Mouse (Mus musculus): Measurements from ENCODE around the gene Gpc4. TPM values are rescaled to one million over a fixed set of nuclear protein-coding genes. Genes with fewer than 3 reads are reported as not detected.

Gpc4 gene
- polyA plus RNA-seq (2015; fragmentation: Nextera tagmentation; extraction: Ambion mirVana), result 46.2 and 46.5 TPM in 2 replicates

GRCm38 (mm10) chrX:52164738-52165554 is at the start of gene Gpc4:
TSS of gene Gpc4 (minus strand) at chrX:52165252.
- Histone ChIP-seq H3K9me3 (replicated peaks) (no peaks in the 10 kb centered on the region), H3K36me3 (no peaks in the 10 kb centered on the region), H3K27me3 (no peaks in the 10 kb centered on the region; the same call in 1 of the 2 replicates), H3K4me1 (replicated peaks) (no peaks in the 10 kb centered on the region), H3K9ac (peak within 1 kb of the TSS; percentile 80), H3K27ac (peak within 1 kb of the TSS; percentile 82), H3K4me2 (peak within 1 kb of the TSS; percentile 76), H3K4me3 (peak within 1 kb of the TSS; percentile 67)
- ATAC-seq (replicated peaks; ENCODE audit: insufficient number of reproducible peaks, insufficient read depth, low FRiP score, low read depth), result peak; percentile 91
- 22% methylated on average over 39 of the region's 76 CpGs for WGBS

DNA sequence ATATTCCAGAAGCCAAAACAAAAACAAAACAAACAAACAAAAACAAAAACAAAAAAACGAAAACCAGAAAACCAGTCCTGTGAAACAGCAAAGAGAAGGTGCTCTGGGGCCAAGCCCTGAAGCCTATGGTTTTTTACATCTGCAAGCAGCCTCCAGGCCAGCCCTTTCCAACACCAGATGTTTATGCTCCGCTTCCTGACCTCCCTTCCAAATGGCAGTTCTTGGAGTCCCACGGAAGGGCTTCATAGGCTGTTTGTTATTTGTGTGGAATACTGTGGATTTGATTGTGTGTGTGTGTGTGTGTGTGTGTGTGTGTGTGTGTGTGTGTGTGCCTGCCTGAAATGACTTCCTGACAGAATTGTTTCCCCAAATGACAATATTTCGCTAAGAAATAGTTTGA is 47.8 kb upstream of the Gpc4 start:
- peaks cover 6% of the 10 kb centered on the region for H3K4me1 ChIP-seq (replicated peaks)
- no peak overlapping the region for H3K9ac ChIP-seq
- H3K27ac ChIP-seq, result no peak overlapping the region
- 56% methylated on average over 4 of the region's 4 CpGs for WGBS
- H3K4me3 ChIP-seq, result no peak overlapping the region
- no peaks in the 10 kb centered on the region for H3K9me3 ChIP-seq (replicated peaks)
- H3K4me2 ChIP-seq, result no peak overlapping the region
- no peaks in the 10 kb centered on the region for H3K27me3 ChIP-seq
- H3K36me3 ChIP-seq, result no peaks in the 10 kb centered on the region
- ATAC-seq (replicated peaks; ENCODE audit: insufficient number of reproducible peaks, insufficient read depth, low FRiP score, low read depth), result no peak

DNA sequence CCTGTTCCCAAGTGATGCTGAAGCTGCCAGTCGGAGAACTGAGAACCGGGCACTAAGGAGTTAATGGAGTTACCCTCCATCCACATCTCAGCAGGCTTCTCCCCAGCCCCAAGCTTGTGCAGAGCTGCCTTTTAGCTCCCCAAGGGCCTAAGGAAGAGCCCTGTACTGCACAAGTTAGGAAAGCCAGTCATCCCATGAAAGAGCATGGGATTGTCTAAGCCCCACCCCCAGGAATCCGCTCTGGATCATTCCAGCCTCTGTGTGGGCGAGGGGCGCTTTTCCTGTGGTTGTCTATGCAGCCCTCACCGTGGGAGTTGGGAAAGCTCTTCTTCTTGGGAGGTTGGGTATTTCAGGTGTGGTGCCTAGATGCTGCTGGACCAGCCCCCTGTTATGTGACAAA is 34.8 kb upstream of the Gpc4 start:
- WGBS, result 26% methylated on average over 6 of the region's 6 CpGs
- H3K36me3 ChIP-seq, result no peaks in the 10 kb centered on the region
- no peak overlapping the region for H3K9ac ChIP-seq
- H3K27me3 ChIP-seq, result no peaks in the 10 kb centered on the region
- H3K9me3 ChIP-seq (replicated peaks), result no peaks in the 10 kb centered on the region
- no peak overlapping the region for H3K4me2 ChIP-seq
- no peak overlapping the region for H3K27ac ChIP-seq
- no peak overlapping the region for H3K4me3 ChIP-seq
- H3K4me1 ChIP-seq (replicated peaks), result no peaks in the 10 kb centered on the region
- 0 out of 2 replicates have a peak, but pooled peaks have one; percentile 47 for ATAC-seq (replicated peaks; ENCODE audit: insufficient number of reproducible peaks, insufficient read depth, low FRiP score, low read depth)

DNA sequence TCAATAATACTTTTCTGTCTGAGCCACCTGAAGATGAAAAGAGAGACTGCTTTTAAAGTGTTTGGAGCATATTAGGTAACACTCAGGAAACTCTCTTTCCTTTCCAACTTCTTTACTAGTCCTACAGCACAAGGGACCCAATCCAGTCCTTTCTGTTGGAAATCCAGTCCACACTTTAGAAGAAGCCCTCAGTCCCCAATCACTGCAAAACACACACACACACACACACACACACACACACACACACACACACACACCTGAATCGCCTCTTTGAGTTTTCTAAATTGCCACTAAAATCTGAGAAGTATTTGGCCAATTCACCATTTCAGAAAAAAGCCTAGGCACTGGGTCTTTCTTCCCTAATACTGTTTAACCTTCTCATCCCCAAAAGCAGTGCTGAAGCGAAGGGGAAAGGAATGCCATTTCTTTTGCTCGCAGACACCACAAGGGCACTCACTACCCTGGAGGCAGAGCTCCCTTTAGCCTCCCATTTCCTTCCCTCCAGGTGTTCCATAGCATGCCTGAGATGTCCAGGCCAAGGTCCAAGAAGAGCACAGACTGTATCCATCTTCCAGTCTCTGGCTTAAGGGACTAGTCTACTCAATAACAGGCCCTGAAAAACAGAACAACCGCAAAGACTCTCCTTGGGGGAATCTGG is 28.4 kb upstream of the Gpc4 start:
- H3K4me2 ChIP-seq, result no peak overlapping the region; the same call in 1 of the 2 replicates
- ATAC-seq (replicated peaks; ENCODE audit: insufficient number of reproducible peaks, insufficient read depth, low FRiP score, low read depth), result no peak

GRCm38 (mm10) chrX:52189094-52189493 is 24.0 kb upstream of the Gpc4 start:
- H3K4me3 ChIP-seq, result no peak overlapping the region
- WGBS, result 27% methylated on average over 4 of the region's 4 CpGs
- H3K9ac ChIP-seq, result no peak overlapping the region
- H3K9me3 ChIP-seq (replicated peaks), result no peaks in the 10 kb centered on the region
- H3K27me3 ChIP-seq, result no peaks in the 10 kb centered on the region
- no peaks in the 10 kb centered on the region for H3K36me3 ChIP-seq
- H3K4me2 ChIP-seq, result no peak overlapping the region
- ATAC-seq (replicated peaks; ENCODE audit: insufficient number of reproducible peaks, insufficient read depth, low FRiP score, low read depth), result no peak
- no peak overlapping the region for H3K27ac ChIP-seq
- H3K4me1 ChIP-seq (replicated peaks), result no peaks in the 10 kb centered on the region

More for the DNA sequence above, 28.4 kb upstream of the Gpc4 start:
- H3K9me3 ChIP-seq (replicated peaks), result no peaks in the 10 kb centered on the region
- H3K27me3 ChIP-seq, result no peaks in the 10 kb centered on the region
- no peak overlapping the region for H3K4me3 ChIP-seq
- WGBS, result 32% methylated on average over 4 of the region's 4 CpGs
- H3K9ac ChIP-seq, result no peak overlapping the region
- H3K36me3 ChIP-seq, result no peaks in the 10 kb centered on the region
- H3K27ac ChIP-seq, result no peak overlapping the region
- H3K4me1 ChIP-seq (replicated peaks), result no peaks in the 10 kb centered on the region

DNA sequence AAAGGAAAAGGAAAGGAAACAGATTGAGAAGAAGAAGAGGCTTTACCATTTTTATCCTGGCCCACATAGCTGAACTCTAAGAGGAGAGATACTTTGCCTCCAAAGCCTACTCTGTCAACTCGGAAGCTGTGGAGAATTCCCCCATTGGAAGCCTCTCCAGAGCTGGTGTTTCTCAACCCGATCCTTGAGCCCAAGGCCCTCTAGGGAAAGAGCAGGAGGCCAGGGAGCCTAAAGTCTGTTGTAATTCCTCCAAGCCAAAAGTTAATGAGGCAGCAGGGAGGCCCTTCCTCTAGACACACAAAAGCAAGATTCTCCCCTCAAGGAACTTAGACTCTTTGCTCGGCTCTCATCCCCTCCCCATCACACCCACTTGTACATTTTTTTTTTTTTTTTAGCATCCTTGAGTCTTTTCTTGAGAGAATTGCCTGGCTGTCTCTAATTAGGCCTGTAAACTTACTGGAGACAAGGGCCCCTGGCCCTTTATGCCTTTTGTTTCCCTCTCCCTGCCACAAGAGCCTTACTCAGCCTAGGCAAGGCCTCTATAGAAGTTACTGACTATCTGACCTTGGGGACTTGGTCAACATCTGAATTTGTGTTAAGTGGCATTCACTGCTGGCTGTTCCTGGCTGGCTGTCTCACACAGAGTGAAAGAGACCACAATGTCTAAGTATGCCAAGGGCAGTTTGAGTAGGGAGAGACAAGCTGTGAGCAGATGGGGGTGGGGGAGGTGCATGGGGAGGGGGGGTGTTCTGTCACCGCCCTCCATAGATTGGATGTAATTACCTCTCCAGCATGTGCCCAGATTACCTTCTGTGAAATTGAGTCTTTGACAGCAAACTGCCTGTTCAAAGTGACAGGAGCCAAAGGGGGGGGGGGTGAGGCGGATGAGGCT is 18.7 kb upstream of the Gpc4 start:
- ATAC-seq (replicated peaks; ENCODE audit: insufficient number of reproducible peaks, insufficient read depth, low FRiP score, low read depth), result no peak

DNA sequence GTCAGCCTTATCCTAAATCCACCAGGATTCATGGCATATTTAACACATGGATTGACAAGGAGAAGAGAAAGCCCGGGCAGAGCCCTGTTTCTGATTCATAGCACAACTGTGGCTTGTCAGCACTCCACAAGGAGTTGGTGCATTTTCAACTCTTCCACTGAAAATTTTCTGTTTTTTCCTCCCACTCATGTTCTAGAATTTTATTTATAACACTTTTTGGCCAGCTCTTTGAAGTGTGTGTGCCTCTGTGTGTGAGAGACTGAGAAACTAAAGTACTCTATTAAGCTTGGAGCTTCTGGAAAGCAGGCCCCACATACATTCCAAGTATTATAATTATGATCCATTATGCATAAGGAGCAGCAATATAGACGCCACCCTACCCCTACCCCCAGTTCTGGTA is 16.3 kb upstream of the Gpc4 start:
- Histone ChIP-seq H3K4me1 (replicated peaks) (no peaks in the 10 kb centered on the region; the same call in 1 of the 2 replicates), H3K4me3 (no peak overlapping the region), H3K36me3 (no peaks in the 10 kb centered on the region), H3K27ac (no peak overlapping the region), H3K4me2 (no peak overlapping the region), H3K9ac (no peak overlapping the region), H3K9me3 (replicated peaks) (no peaks in the 10 kb centered on the region), H3K27me3 (no peaks in the 10 kb centered on the region)
- ATAC-seq (replicated peaks; ENCODE audit: insufficient number of reproducible peaks, insufficient read depth, low FRiP score, low read depth), result no peak
- WGBS, result 56% methylated on average over 2 of the region's 2 CpGs

More for the DNA sequence above, 18.7 kb upstream of the Gpc4 start:
- no peaks in the 10 kb centered on the region for H3K36me3 ChIP-seq
- H3K4me1 ChIP-seq (replicated peaks), result no peaks in the 10 kb centered on the region; the same call in 1 of the 2 replicates
- WGBS, result 68% methylated on average over 5 of the region's 5 CpGs
- no peak overlapping the region for H3K4me2 ChIP-seq
- no peaks in the 10 kb centered on the region for H3K9me3 ChIP-seq (replicated peaks)
- H3K27me3 ChIP-seq, result no peaks in the 10 kb centered on the region
- no peak overlapping the region for H3K9ac ChIP-seq
- H3K27ac ChIP-seq, result no peak overlapping the region
- no peak overlapping the region for H3K4me3 ChIP-seq

DNA sequence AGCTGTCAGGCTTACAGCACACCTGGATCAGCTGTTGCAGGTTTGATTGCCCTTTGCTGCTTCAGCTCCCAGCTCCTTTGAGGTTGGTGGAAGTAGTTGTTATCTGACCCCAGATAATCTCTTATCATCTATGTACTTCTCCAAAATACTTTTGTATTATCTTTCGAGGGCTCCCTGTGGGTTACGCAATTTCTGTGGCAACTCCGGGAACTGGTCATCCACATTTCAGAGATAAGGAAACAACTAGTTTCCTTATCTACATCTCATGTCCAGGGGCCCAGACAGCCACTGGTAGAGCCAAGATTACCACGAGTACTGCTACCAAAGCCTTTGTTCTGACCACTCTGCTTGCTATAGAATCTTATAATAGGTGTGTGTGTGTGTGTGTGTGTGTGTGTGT is 12.0 kb upstream of the Gpc4 start:
- H3K36me3 ChIP-seq, result no peaks in the 10 kb centered on the region
- H3K27ac ChIP-seq, result no peak overlapping the region
- ATAC-seq (replicated peaks; ENCODE audit: insufficient number of reproducible peaks, insufficient read depth, low FRiP score, low read depth), result no peak
- H3K27me3 ChIP-seq, result no peaks in the 10 kb centered on the region
- H3K4me1 ChIP-seq (replicated peaks), result no peaks in the 10 kb centered on the region
- H3K4me3 ChIP-seq, result no peak overlapping the region
- no peaks in the 10 kb centered on the region for H3K9me3 ChIP-seq (replicated peaks)
- no peak overlapping the region for H3K9ac ChIP-seq
- H3K4me2 ChIP-seq, result no peak overlapping the region
- WGBS, result 14% methylated on average over 4 of the region's 4 CpGs

DNA sequence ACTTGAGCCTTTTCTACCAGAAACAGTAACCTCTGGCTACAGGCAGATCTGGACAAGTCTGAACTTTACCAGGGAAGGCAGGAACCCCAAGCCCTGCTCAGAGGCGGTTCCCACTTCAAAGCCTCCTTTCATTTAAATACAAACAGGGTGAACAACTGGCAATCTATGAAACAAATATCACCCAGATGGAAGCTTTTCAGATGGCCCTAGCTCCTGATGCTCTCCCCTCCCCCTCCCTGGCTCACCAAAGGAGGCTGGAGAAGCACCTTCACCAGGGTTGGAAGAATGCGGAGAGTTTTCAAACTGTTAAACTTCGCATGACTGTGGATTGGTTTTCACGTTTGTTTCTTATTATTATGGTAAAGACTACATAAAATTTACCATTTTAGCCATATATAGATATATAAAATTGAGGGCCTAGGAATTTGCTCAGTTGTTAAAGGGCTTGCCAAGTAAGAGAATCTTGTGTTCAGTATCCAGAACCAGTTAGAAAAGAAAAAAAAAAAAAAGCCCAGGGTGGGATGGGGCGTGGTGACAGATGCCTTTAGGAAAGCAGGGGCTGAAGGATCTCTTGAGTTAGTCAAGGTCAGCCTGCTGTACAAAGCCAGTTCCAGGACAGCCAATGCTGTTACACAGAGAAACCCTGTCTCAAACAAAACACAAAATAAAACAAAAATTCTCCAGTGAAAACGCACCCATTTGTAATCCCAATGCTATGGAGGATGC is 2.6 kb upstream of the Gpc4 start:
- Histone ChIP-seq H3K27ac (no peak overlapping the region), H3K9me3 (replicated peaks) (no peaks in the 10 kb centered on the region), H3K36me3 (no peaks in the 10 kb centered on the region), H3K27me3 (no peaks in the 10 kb centered on the region; the same call in 1 of the 2 replicates), H3K4me3 (no peak overlapping the region), H3K4me1 (replicated peaks) (no peaks in the 10 kb centered on the region), H3K4me2 (no peak overlapping the region), H3K9ac (no peak overlapping the region)
- WGBS, result 52% methylated on average over 6 of the region's 6 CpGs
- no peak for ATAC-seq (replicated peaks; ENCODE audit: insufficient number of reproducible peaks, insufficient read depth, low FRiP score, low read depth)

GRCm38 (mm10) chrX:52165555-52165938 is 495 bp upstream of the Gpc4 start:
- Histone ChIP-seq H3K4me1 (replicated peaks) (no peaks in the 10 kb centered on the region), H3K4me3 (peak overlapping the region; percentile 67), H3K4me2 (peak overlapping the region; percentile 76), H3K27me3 (no peaks in the 10 kb centered on the region; the same call in 1 of the 2 replicates), H3K9me3 (replicated peaks) (no peaks in the 10 kb centered on the region), H3K36me3 (no peaks in the 10 kb centered on the region), H3K27ac (no peak overlapping the region), H3K9ac (no peak overlapping the region)
- 42% methylated on average over 5 of the region's 7 CpGs for WGBS
- peak; percentile 19; the same call in 1 of the 2 replicates for ATAC-seq (replicated peaks; ENCODE audit: insufficient number of reproducible peaks, insufficient read depth, low FRiP score, low read depth)
